Mouse (Mus musculus) thymus, adult 2 months (tissue): ENCODE measurements around the gene Alkbh3.

ENCODE experiments used
- CTCF ChIP-seq: fragments of 200-500 bp; IDR thresholded peaks from 2 replicates; pipeline ENCODE4 v1.5.1; 2012; ENCODE audit warnings: mild to moderate bottlenecking, control low read depth, low read length, moderate library complexity, borderline replicate concordance; ENCODE audit not compliant: control insufficient read depth, poor library complexity, insufficient read depth; ENCODE audit errors: extremely low read depth
- POLR2A ChIP-seq: fragments of 200-500 bp; IDR thresholded peaks from 2 replicates; pipeline ENCODE4 v1.6.1; 2012; ENCODE audit warnings: mild to moderate bottlenecking, low read length, control low read depth, moderate library complexity; ENCODE audit not compliant: control insufficient read depth, poor library complexity, insufficient read depth; ENCODE audit errors: extremely low read depth

- TF ChIP-seq POLR2A (no peak), CTCF (no peak)
These were observed 48.9 kb upstream of the Alkbh3 start for GRCm38 (mm10) chr2:94059459-94059858.
